Mouse (Mus musculus) neural tube, embryonic 14.5 days (tissue): ENCODE measurements around the gene Muc3a. TPM values are rescaled to one million over a fixed set of nuclear protein-coding genes. Genes with fewer than 3 reads are reported as not detected.

Experiments
- polyA plus RNA-seq: library from polyadenylated mRNA; unstranded; fragments of >200 nt; fragmentation: Nextera tagmentation; extraction: Ambion mirVana; gene quantifications from 2 replicates; pipeline ENCODE4 v1.2.1, GENCODE M21; 2014

Gene Muc3a
- polyA plus RNA-seq, 1 experiment from 2014 or later: 0.91 TPM

Other genes with a start within 250 kb of the Muc3a start
- gene Cldn15, start 245.8 kb downstream of the Muc3a start, polyA plus RNA-seq: 0.12 and 0.39 TPM in 2 replicates
- gene Plod3, start 225.4 kb downstream of the Muc3a start, polyA plus RNA-seq: 30.5 and 34.5 TPM in 2 replicates
- gene Znhit1, start 224.4 kb downstream of the Muc3a start, polyA plus RNA-seq: 115 and 138 TPM in 2 replicates
- gene Vgf, start 186.0 kb downstream of the Muc3a start, polyA plus RNA-seq: 5.6 TPM in 2 replicates
- gene Ap1s1, start 166.3 kb downstream of the Muc3a start, polyA plus RNA-seq: 175 and 176 TPM in 2 replicates
- 0.30 and 0.44 TPM in 2 replicates for gene Serpine1, start 140.1 kb downstream of the Muc3a start, polyA plus RNA-seq
- 2.1 and 3.0 TPM in 2 replicates for gene Trim56, start 96.2 kb downstream of the Muc3a start, polyA plus RNA-seq
- gene Muc3, start 63.1 kb downstream of the Muc3a start, polyA plus RNA-seq: not detected in 2 replicates
- gene Ache, start 75.1 kb upstream of the Muc3a start, polyA plus RNA-seq: 61.8 and 79.1 TPM in 2 replicates
- 19.7 and 24.0 TPM in 2 replicates for gene Ufsp1, start 82.2 kb upstream of the Muc3a start, polyA plus RNA-seq
- gene Srrt, start 95.3 kb upstream of the Muc3a start, polyA plus RNA-seq: 81.8 and 91.5 TPM in 2 replicates
- 8.0 and 11.5 TPM in 2 replicates for gene Trip6, start 102.0 kb upstream of the Muc3a start, polyA plus RNA-seq
- gene Slc12a9, start 121.2 kb upstream of the Muc3a start, polyA plus RNA-seq: 16.4 and 17.8 TPM in 2 replicates
- gene Ephb4, start 137.7 kb upstream of the Muc3a start, polyA plus RNA-seq: 2.7 and 8.8 TPM in 2 replicates